In genomic region chr5:44975456-44976195, GRCm38 (mm10) we compare ENCODE assay signal across 8 mouse cellular contexts.
DNase-seq lines count a peak whose midpoint lies in the region; ATAC-seq and TF ChIP-seq lines count a peak whose summit lies in the region.

No protein-coding gene starts in this region.

- peak overlapping the region; percentile 95 for H3K27ac ChIP-seq in embryonic facial prominence, embryonic 12.5 days
- H3K27ac ChIP-seq in layer of hippocampus, adult 2 months = peak overlapping the region; percentile 72; the same call in 1 of the 2 replicates

- ATAC-seq in embryonic facial prominence, embryonic 12.5 days (ENCODE audit: insufficient number of reproducible peaks, insufficient read depth, low FRiP score, low TSS enrichment) = peak; percentile 77

- no peaks in the 10 kb centered on the region for H3K36me3 ChIP-seq in embryonic facial prominence, embryonic 12.5 days

- WGBS in embryonic facial prominence, embryonic 12.5 days = 9% methylated on average over 9 of the region's 9 CpGs

- peaks cover 13% of the 10 kb centered on the region for H3K4me1 ChIP-seq in embryonic facial prominence, embryonic 12.5 days

- H3K4me2 ChIP-seq in embryonic facial prominence, embryonic 12.5 days (replicated peaks) = no peak overlapping the region

- peak; percentile 3 for DNase-seq in adrenal gland, adult 2 months
- no peak for DNase-seq in adrenal gland, adult 8-10 months
- peak; percentile 20 to 36 for DNase-seq in gastrocnemius, postnatal 36 days
- DNase-seq in layer of hippocampus, adult 2 months (ENCODE audit: low spot score in 2 of 2) = peak; percentile 10 to 56
- DNase-seq in lung, postnatal 4 days = peak; percentile 4 to 49
- peak; percentile 2 to 3 for DNase-seq in right cerebral cortex, postnatal 36 days (ENCODE audit: low spot score in 2 of 2)
- no peak for DNase-seq in urinary bladder, postnatal 25 days (ENCODE audit: low spot score)

- H3K9ac ChIP-seq in embryonic facial prominence, embryonic 12.5 days = no peak overlapping the region; the same call in 1 of the 2 replicates

- H3K4me3 ChIP-seq in embryonic facial prominence, embryonic 12.5 days = no peak overlapping the region
- no peak overlapping the region for H3K4me3 ChIP-seq in layer of hippocampus, adult 2 months

- no peaks in the 10 kb centered on the region for H3K9me3 ChIP-seq in embryonic facial prominence, embryonic 12.5 days

- H3K27me3 ChIP-seq in embryonic facial prominence, embryonic 12.5 days = no peaks in the 10 kb centered on the region

- no peak for TF ChIP-seq CTCF in layer of hippocampus, adult 2 months (conservative IDR thresholded peaks at IDR 0.05)

- intact Hi-C loops in gastrocnemius, postnatal 36 days (cut with DNase I) = no loop called here

Comparison
In these comparisons a context has a peak if more than half of its experiments do, and no peak if none do; other contexts are left out.
1. DNase-seq: peak in adrenal gland, adult 2 months (single experiment), gastrocnemius, postnatal 36 days (2 of 2), layer of hippocampus, adult 2 months (2 of 2), lung, postnatal 4 days (2 of 2) and right cerebral cortex, postnatal 36 days (2 of 2); none in adrenal gland, adult 8-10 months (single experiment) and urinary bladder, postnatal 25 days (single experiment).